26 mouse cellular contexts compared by ENCODE assay signal in the genomic region with DNA sequence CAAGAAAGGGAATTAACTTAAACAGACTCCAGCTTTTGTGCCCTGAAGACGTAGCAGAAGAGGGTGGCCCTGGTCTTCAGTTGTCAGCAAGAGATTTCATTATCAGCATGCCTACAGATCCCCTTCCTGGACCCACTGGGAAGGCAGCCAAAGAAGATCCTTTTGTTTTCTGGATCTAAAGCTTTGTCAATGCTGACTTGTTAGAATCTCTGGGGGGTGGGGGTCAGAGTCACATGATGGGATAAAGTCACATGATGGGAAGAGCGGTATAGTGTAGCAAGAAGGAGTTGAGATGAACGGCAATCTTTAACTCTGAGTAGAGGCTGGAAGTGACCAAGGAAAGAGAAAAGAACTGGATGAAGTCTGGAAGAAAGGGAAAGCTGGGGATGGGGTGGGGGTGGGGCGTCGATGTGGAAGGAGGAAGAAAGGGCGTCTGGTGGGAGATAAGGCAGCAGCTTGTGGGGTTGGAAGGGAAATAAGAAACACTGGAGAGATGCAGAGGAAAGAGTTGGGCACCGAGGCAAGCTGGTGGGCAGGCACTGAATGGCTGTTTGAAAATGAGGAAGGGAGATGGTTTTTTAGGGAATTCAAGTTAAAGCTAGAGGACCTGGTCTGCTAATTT. TPM values are rescaled to one million over a fixed set of nuclear protein-coding genes. Genes with fewer than 3 reads are reported as not detected.
A peak's percentile ranks its signal among the peaks of the same experiment; 100 is the strongest.
DNase-seq lines count a peak whose midpoint lies in the region; ATAC-seq and TF ChIP-seq lines count a peak whose summit lies in the region.
"Had no signal": no experiment of that assay in that cellular context is flagged by ENCODE, and none has a peak within 500 bp of the region (broad histone marks: within the 10 kb centered on the region; RNA-seq: fewer than 3 reads in every experiment).

No protein-coding gene starts in this region.

- no peak overlapping the region for H3K9ac ChIP-seq in liver, embryonic 11.5 days (ENCODE audit: low read depth, low read length)
- H3K9ac ChIP-seq in liver, postnatal 0 days (replicated peaks): no peak overlapping the region
- H3K9ac ChIP-seq in liver, embryonic 14.5 days (replicated peaks): no peak overlapping the region
- no peak overlapping the region for H3K9ac ChIP-seq in hindbrain, embryonic 13.5 days
- H3K9ac ChIP-seq: forebrain, postnatal 0 days; heart, embryonic 15.5 days; hindbrain, embryonic 12.5 days; intestine, embryonic 15.5 days had no signal

- H3K4me3 ChIP-seq in liver, embryonic 11.5 days (ENCODE audit: low read depth, low read length): no peak overlapping the region
- no peak overlapping the region for H3K4me3 ChIP-seq in liver, postnatal 0 days (ENCODE audit: low read depth, low read length)
- no peak overlapping the region for H3K4me3 ChIP-seq in G1E (ENCODE audit: low read depth, low read length)
- H3K4me3 ChIP-seq in liver, embryonic 14.5 days (ENCODE audit: insufficient read depth in 1 of 2, low read depth in 2 of 2, low read length in 2 of 2): no peak overlapping the region
- no peak overlapping the region for H3K4me3 ChIP-seq in hindbrain, embryonic 13.5 days
- H3K4me3 ChIP-seq: forebrain, embryonic 10.5 days; heart, embryonic 15.5 days; hindbrain, embryonic 12.5 days; intestine, embryonic 15.5 days; left cerebral cortex, adult 2 months had no signal

- peaks cover 8% of the 10 kb centered on the region for H3K27me3 ChIP-seq in liver, embryonic 11.5 days (replicated peaks; ENCODE audit: control insufficient read depth, insufficient read depth, low read length)
- H3K27me3 ChIP-seq in liver, postnatal 0 days (ENCODE audit: insufficient read depth, low read length): no peaks in the 10 kb centered on the region
- H3K27me3 ChIP-seq in G1E (ENCODE audit: insufficient read depth, low read length): peaks cover 6% of the 10 kb centered on the region; the same call in 1 of the 2 replicates
- no peaks in the 10 kb centered on the region; the same call in 1 of the 2 replicates for H3K27me3 ChIP-seq in liver, embryonic 14.5 days (ENCODE audit: control insufficient read depth, insufficient read depth, low read length)
- no peaks in the 10 kb centered on the region for H3K27me3 ChIP-seq in hindbrain, embryonic 13.5 days
- H3K27me3 ChIP-seq: heart, embryonic 15.5 days; hindbrain, embryonic 12.5 days had no signal

- H3K4me1 ChIP-seq in liver, embryonic 11.5 days (replicated peaks; ENCODE audit: control insufficient read depth, insufficient read depth, low read length): peaks cover 6% of the 10 kb centered on the region; the same call in 1 of the 2 replicates
- H3K4me1 ChIP-seq in liver, postnatal 0 days (ENCODE audit: insufficient read depth): no peaks in the 10 kb centered on the region
- H3K4me1 ChIP-seq in G1E (ENCODE audit: insufficient read depth, low read depth, low read length): peaks cover 28% of the 10 kb centered on the region
- H3K4me1 ChIP-seq in liver, embryonic 14.5 days (replicated peaks; ENCODE audit: control insufficient read depth in 2 of 2, insufficient read depth in 2 of 2, low read length in 1 of 2): peaks cover 0 to 8% of the 10 kb centered on the region in 2 experiments; a peak in 2 of 4 replicates
- no peaks in the 10 kb centered on the region for H3K4me1 ChIP-seq in hindbrain, embryonic 13.5 days (replicated peaks)
- H3K4me1 ChIP-seq: hindbrain, embryonic 12.5 days; intestine, embryonic 15.5 days had no signal

- TF ChIP-seq CTCF in liver, postnatal 0 days (IDR thresholded peaks at IDR 0.05; ENCODE audit: low read depth): no peak
- no peak for TF ChIP-seq CTCF in G1E (IDR thresholded peaks at IDR 0.05; ENCODE audit: low read depth, low read length)
- TF ChIP-seq CTCF in liver, embryonic 14.5 days (IDR thresholded peaks at IDR 0.05; ENCODE audit: low read depth): no peak

- TF ChIP-seq EP300 in liver, postnatal 0 days (IDR thresholded peaks at IDR 0.05; ENCODE audit: low read depth): no peak
- TF ChIP-seq EP300 in liver, embryonic 14.5 days (IDR thresholded peaks at IDR 0.05; ENCODE audit: low read depth): no peak

- 31% methylated on average over 7 of the region's 7 CpGs for WGBS in liver, embryonic 11.5 days
- WGBS in liver, postnatal 0 days (ENCODE audit: insufficient replicate concordance): 34% methylated on average over 7 of the region's 7 CpGs
- 14% methylated on average over 7 of the region's 7 CpGs for WGBS in liver, embryonic 14.5 days (ENCODE audit: insufficient replicate concordance)
- 72% methylated on average over 7 of the region's 7 CpGs for WGBS in hindbrain, embryonic 13.5 days

- H3K9me3 ChIP-seq in liver, embryonic 11.5 days (ENCODE audit: control insufficient read depth, low read length): no peaks in the 10 kb centered on the region
- H3K9me3 ChIP-seq in liver, postnatal 0 days (ENCODE audit: low read length): no peaks in the 10 kb centered on the region
- no peaks in the 10 kb centered on the region for H3K9me3 ChIP-seq in G1E (replicated peaks)
- H3K9me3 ChIP-seq in liver, embryonic 14.5 days (ENCODE audit: control insufficient read depth, low read length): no peaks in the 10 kb centered on the region
- H3K9me3 ChIP-seq in hindbrain, embryonic 13.5 days: no peaks in the 10 kb centered on the region
- H3K9me3 ChIP-seq: heart, embryonic 15.5 days; intestine, embryonic 15.5 days had no signal

- H3K4me2 ChIP-seq in liver, embryonic 11.5 days: peak overlapping the region; percentile 8; the same call in 1 of the 2 replicates
- no peak overlapping the region for H3K4me2 ChIP-seq in liver, postnatal 0 days (ENCODE audit: low read depth, low read length)
- H3K4me2 ChIP-seq in liver, embryonic 14.5 days (ENCODE audit: low read depth): no peak overlapping the region
- no peak overlapping the region for H3K4me2 ChIP-seq in hindbrain, embryonic 13.5 days
- H3K4me2 ChIP-seq: heart, embryonic 15.5 days; hindbrain, embryonic 12.5 days; intestine, embryonic 15.5 days; midbrain, embryonic 11.5 days had no signal

- no peak overlapping the region for H3K27ac ChIP-seq in liver, embryonic 11.5 days (ENCODE audit: low read depth, low read length)
- no peak overlapping the region for H3K27ac ChIP-seq in liver, postnatal 0 days (ENCODE audit: low read depth)
- no peak overlapping the region for H3K27ac ChIP-seq in liver, embryonic 14.5 days
- no peak overlapping the region for H3K27ac ChIP-seq in hindbrain, embryonic 13.5 days
- H3K27ac ChIP-seq: forebrain, embryonic 10.5 days; heart, embryonic 15.5 days; hindbrain, embryonic 12.5 days; intestine, embryonic 15.5 days; left cerebral cortex, adult 2 months had no signal

- no peak for DNase-seq in liver, embryonic 11.5 days (ENCODE audit: low spot score)
- DNase-seq in liver, postnatal 0 days: no peak
- no peak for DNase-seq in G1E (ENCODE audit: low spot score)
- DNase-seq in MEL-GATA-1-ER (ENCODE audit: extremely low read depth, low read depth): peak; percentile 95
- DNase-seq in liver, embryonic 14.5 days (ENCODE audit: low read depth in 3 of 3, low spot score in 3 of 3): no peak
- no peak for DNase-seq in thymus, postnatal 0 days (ENCODE audit: low spot score)
- DNase-seq: adrenal gland, adult 8-10 months; cerebellum, postnatal 36 days; forebrain, postnatal 0 days; gastrocnemius, postnatal 36 days; kidney, postnatal 36 days; layer of hippocampus, adult 9-11 months; left cerebral cortex, postnatal 4 days; lung, postnatal 10 days; right cerebral cortex, adult 18-20 months; thymus, postnatal 25 days had no signal

- H3K36me3 ChIP-seq in liver, embryonic 11.5 days (ENCODE audit: control insufficient read depth, insufficient read depth, low read length): no peaks in the 10 kb centered on the region
- no peaks in the 10 kb centered on the region for H3K36me3 ChIP-seq in liver, postnatal 0 days (replicated peaks; ENCODE audit: insufficient read depth, low read length)
- H3K36me3 ChIP-seq in G1E (replicated peaks): no peaks in the 10 kb centered on the region
- H3K36me3 ChIP-seq in liver, embryonic 14.5 days (replicated peaks; ENCODE audit: control insufficient read depth, insufficient read depth, low read depth): no peaks in the 10 kb centered on the region
- H3K36me3 ChIP-seq in hindbrain, embryonic 13.5 days: no peaks in the 10 kb centered on the region
- H3K36me3 ChIP-seq: forebrain, embryonic 10.5 days; heart, embryonic 15.5 days; hindbrain, embryonic 12.5 days; intestine, embryonic 15.5 days had no signal

- ATAC-seq in liver, embryonic 11.5 days (replicated peaks; ENCODE audit: low FRiP score): 0 out of 2 replicates have a peak, but pooled peaks have one; percentile 26
- no peak for ATAC-seq in liver, postnatal 0 days
- ATAC-seq in G1E (ENCODE audit: extremely low read depth, insufficient number of reproducible peaks, low FRiP score, poor library complexity, severe bottlenecking): peak; percentile 43; the same call in 1 of the 2 replicates
- ATAC-seq in liver, embryonic 14.5 days (ENCODE audit: insufficient read depth): peak; percentile 21; the same call in 1 of the 2 replicates
- ATAC-seq in hindbrain, embryonic 13.5 days (ENCODE audit: low FRiP score): no peak
- ATAC-seq: forebrain, postnatal 0 days; intestine, embryonic 15.5 days had no signal

RNA-seq across cellular contexts. Expression of gene Fam71a, which starts 25.6 kb away (rescaled TPM):
- polyA plus RNA-seq in liver, embryonic 11.5 days (2014; fragmentation: Nextera tagmentation; extraction: Ambion mirVana): not detected in 2 replicates
- not detected in 2 replicates for polyA plus RNA-seq in liver, postnatal 0 days (2015; fragmentation: Nextera tagmentation; extraction: Ambion mirVana)
- not detected in 2 replicates for total RNA-seq in G1E (2014; fragmentation: Nextera tagmentation)
- total RNA-seq in G1E (2017): 0.05 and 0.12 TPM in 2 replicates
- polyA plus RNA-seq in G1E (2012): not detected in 2 replicates
- not detected in 2 replicates for polyA plus RNA-seq in liver, embryonic 14.5 days (2012; rRNA removed)
- polyA plus RNA-seq in liver, embryonic 14.5 days (2014; fragmentation: Nextera tagmentation; extraction: Ambion mirVana): not detected in 2 replicates
- polyA plus RNA-seq in hindbrain, embryonic 13.5 days (2015; fragmentation: Nextera tagmentation; extraction: Ambion mirVana): not detected in 2 replicates
- not detected in 2 replicates for polyA plus RNA-seq in thymus, postnatal 0 days (2015; fragmentation: Nextera tagmentation; extraction: Ambion mirVana)
- total RNA-seq: adrenal gland, adult 8-10 months; forebrain, postnatal 0 days; gastrocnemius, postnatal 36 days; left cerebral cortex, adult 2 months; left cerebral cortex, postnatal 4 days; liver, adult 2 months had no signal
- polyA plus RNA-seq: forebrain, embryonic 10.5 days; forebrain, postnatal 0 days; heart, embryonic 15.5 days; hindbrain, embryonic 12.5 days; intestine, embryonic 15.5 days; kidney, embryonic 14.5 days; liver, adult 2 months; midbrain, embryonic 11.5 days; neural tube, embryonic 11.5 days had no signal

RNA-seq across cellular contexts. Expression of gene Batf3, which starts 41.3 kb away (rescaled TPM):
- polyA plus RNA-seq in liver, embryonic 11.5 days (2014; fragmentation: Nextera tagmentation; extraction: Ambion mirVana): 5.7 and 6.0 TPM in 2 replicates
- polyA plus RNA-seq in liver, postnatal 0 days (2015; fragmentation: Nextera tagmentation; extraction: Ambion mirVana): 1.6 and 2.2 TPM in 2 replicates
- total RNA-seq in G1E (2014; fragmentation: Nextera tagmentation): not detected in 2 replicates
- total RNA-seq in G1E (2017): 0.11 TPM in 1 of 2 replicates, not detected in the other
- polyA plus RNA-seq in G1E (2012): 0.09 TPM in 1 of 2 replicates, not detected in the other
- polyA plus RNA-seq in liver, embryonic 14.5 days (2012; rRNA removed): 1.6 and 1.8 TPM in 2 replicates
- polyA plus RNA-seq in liver, embryonic 14.5 days (2014; fragmentation: Nextera tagmentation; extraction: Ambion mirVana): 1.5 and 2.4 TPM in 2 replicates
- 1.4 and 2.5 TPM in 2 replicates for polyA plus RNA-seq in hindbrain, embryonic 13.5 days (2015; fragmentation: Nextera tagmentation; extraction: Ambion mirVana)
- polyA plus RNA-seq in thymus, postnatal 0 days (2015; fragmentation: Nextera tagmentation; extraction: Ambion mirVana): 3.2 and 3.6 TPM in 2 replicates
- total RNA-seq: gastrocnemius, postnatal 36 days had no signal

Comparison
In these comparisons a context has a peak if more than half of its experiments do, and no peak if none do; other contexts are left out.
1. ATAC-seq: peak in liver, embryonic 11.5 days (single experiment), G1E (single experiment) and liver, embryonic 14.5 days (single experiment); none in liver, postnatal 0 days (single experiment) and hindbrain, embryonic 13.5 days (single experiment).